ENCODE assay signal across 12 mouse cellular contexts in the genomic region with DNA sequence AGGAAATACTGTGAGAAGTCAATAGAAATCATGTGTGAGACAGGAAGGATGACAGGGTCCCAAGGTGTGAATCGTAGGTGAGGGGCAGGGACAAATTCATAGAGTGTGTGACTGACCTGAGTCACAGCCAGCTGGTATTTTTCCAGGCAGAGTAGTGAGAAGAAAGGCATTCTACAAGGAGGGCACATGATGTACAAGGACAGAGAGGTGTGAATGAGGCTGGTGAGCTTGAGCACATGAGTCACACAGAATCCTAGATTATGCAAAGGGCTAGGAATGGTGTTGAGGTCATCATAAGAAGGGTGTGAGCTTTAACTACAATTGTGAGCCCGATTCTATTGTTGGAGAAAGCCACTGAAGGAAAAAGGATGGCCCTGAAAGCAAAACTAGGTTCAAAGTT. TPM values are rescaled to one million over a fixed set of nuclear protein-coding genes. Genes with fewer than 3 reads are reported as not detected.
"Had no signal": no experiment of that assay in that cellular context is flagged by ENCODE, and none has a peak within 500 bp of the region (broad histone marks: within the 10 kb centered on the region; RNA-seq: fewer than 3 reads in every experiment).

No protein-coding gene starts in this region.

- H3K27me3 ChIP-seq: limb, embryonic 12.5 days; liver, embryonic 13.5 days; lung, embryonic 15.5 days; neural tube, embryonic 12.5 days had no signal

- H3K4me2 ChIP-seq: limb, embryonic 12.5 days; liver, embryonic 13.5 days; lung, embryonic 15.5 days; neural tube, embryonic 12.5 days had no signal

- H3K9me3 ChIP-seq: limb, embryonic 12.5 days; liver, embryonic 13.5 days; lung, embryonic 15.5 days; midbrain, embryonic 10.5 days; neural tube, embryonic 12.5 days had no signal

- ATAC-seq: liver, postnatal 0 days had no signal

- DNase-seq: liver; liver, embryonic 13.5 days; liver, postnatal 0 days; lung, postnatal 4 days; midbrain, embryonic 14.5 days; spleen, adult 18-20 months; thymus, postnatal 36 days had no signal

- H3K4me1 ChIP-seq: limb, embryonic 12.5 days; liver, embryonic 13.5 days; lung, embryonic 15.5 days; midbrain, embryonic 10.5 days; neural tube, embryonic 12.5 days had no signal

- H3K27ac ChIP-seq: layer of hippocampus, adult 2 months; limb, embryonic 12.5 days; liver, embryonic 13.5 days; lung, embryonic 15.5 days; midbrain, embryonic 10.5 days; neural tube, embryonic 12.5 days had no signal

- H3K4me3 ChIP-seq: layer of hippocampus, adult 2 months; limb, embryonic 12.5 days; liver, embryonic 13.5 days; lung, embryonic 15.5 days; midbrain, embryonic 10.5 days; neural tube, embryonic 12.5 days had no signal

- H3K36me3 ChIP-seq: limb, embryonic 12.5 days; liver, embryonic 13.5 days; lung, embryonic 15.5 days; neural tube, embryonic 12.5 days had no signal

- H3K9ac ChIP-seq: limb, embryonic 12.5 days; liver, embryonic 13.5 days; liver, postnatal 0 days; lung, embryonic 15.5 days; neural tube, embryonic 12.5 days had no signal

RNA-seq across cellular contexts. Expression of a gene that starts 35.3 kb away (rescaled TPM):
- polyA plus RNA-seq: limb, embryonic 12.5 days; liver, postnatal 0 days had no signal
